Mouse (Mus musculus) embryonic facial prominence, embryonic 14.5 days (tissue): ENCODE results near the gene Txnrd1. TPM values are rescaled to one million over a fixed set of nuclear protein-coding genes. Genes with fewer than 3 reads are reported as not detected.
A peak's percentile ranks its signal among the peaks of the same experiment; 100 is the strongest.

Source experiments
- ATAC-seq: fragments of 200-750 bp; cut with Nextera tagmentation; 2 replicates; pipeline ENCODE4 v1.8.0; 2017; ENCODE audit warnings: low read depth, moderate number of reproducible peaks, moderate TSS enrichment
- DNase-seq: peaks from one replicate; pipeline ENCODE4 v3.0.0-alpha.2; 2015; ENCODE audit warnings: low spot score
- H3K27ac ChIP-seq: fragments of 300-500 bp; sonication (generic); replicated peaks from 2 replicates; pipeline ENCODE4 v1.5.1; 2014; ENCODE audit warnings: low read depth, mild to moderate bottlenecking, low read length, moderate library complexity
- H3K27me3 ChIP-seq: fragments of 300-500 bp; sonication (generic); replicated peaks from 2 replicates; pipeline ENCODE4 v1.6.1; 2014; ENCODE audit warnings: low read length; ENCODE audit not compliant: control insufficient read depth, insufficient read depth
- H3K36me3 ChIP-seq: fragments of 300-500 bp; sonication (generic); 2 replicates; pipeline ENCODE4 v1.6.1; 2014; ENCODE audit warnings: low read length, mixed read lengths; ENCODE audit not compliant: control insufficient read depth, insufficient read depth
- H3K4me1 ChIP-seq: fragments of 300-500 bp; sonication (generic); 2 replicates; pipeline ENCODE4 v1.6.1; 2014; ENCODE audit warnings: antibody characterized with exemption, low read length; ENCODE audit not compliant: control insufficient read depth, insufficient read depth
- H3K4me2 ChIP-seq: fragments of 300-500 bp; sonication (generic); 2 replicates; pipeline ENCODE4 v1.6.1; 2014; ENCODE audit warnings: low read depth, mild to moderate bottlenecking, low read length, moderate library complexity, mixed read lengths
- H3K4me3 ChIP-seq: fragments of 300-500 bp; sonication (generic); 2 replicates; pipeline ENCODE4 v1.5.1; 2014; ENCODE audit warnings: low read depth, mild to moderate bottlenecking, low read length
- H3K9ac ChIP-seq: fragments of 300-500 bp; sonication (generic); 2 replicates; pipeline ENCODE4 v1.6.1; 2014; ENCODE audit warnings: low read depth, mild to moderate bottlenecking, low read length, moderate library complexity, mixed read lengths
- H3K9me3 ChIP-seq: fragments of 300-500 bp; sonication (generic); 2 replicates; pipeline ENCODE4 v1.6.1; 2016; ENCODE audit warnings: low read length; ENCODE audit not compliant: control insufficient read depth
- WGBS: fragments of 180-500 bp; shearing (Covaris S2); extraction: QIAGEN DNeasy Blood & Tissue Kit; methylation state at CpG from one replicate; pipeline ENCODE4 v1.1.7; 2014; 5-methylcytosine and 5-hydroxymethylcytosine counted together
- polyA plus RNA-seq: library from polyadenylated mRNA; unstranded; fragments of >200 nt; fragmentation: Nextera tagmentation; extraction: Ambion mirVana; gene quantifications from 2 replicates; pipeline ENCODE4 v1.2.1, GENCODE M21; 2014

Txnrd1 gene
- polyA plus RNA-seq, 1 experiment from 2014 or later, result 85.0 TPM

DNA sequence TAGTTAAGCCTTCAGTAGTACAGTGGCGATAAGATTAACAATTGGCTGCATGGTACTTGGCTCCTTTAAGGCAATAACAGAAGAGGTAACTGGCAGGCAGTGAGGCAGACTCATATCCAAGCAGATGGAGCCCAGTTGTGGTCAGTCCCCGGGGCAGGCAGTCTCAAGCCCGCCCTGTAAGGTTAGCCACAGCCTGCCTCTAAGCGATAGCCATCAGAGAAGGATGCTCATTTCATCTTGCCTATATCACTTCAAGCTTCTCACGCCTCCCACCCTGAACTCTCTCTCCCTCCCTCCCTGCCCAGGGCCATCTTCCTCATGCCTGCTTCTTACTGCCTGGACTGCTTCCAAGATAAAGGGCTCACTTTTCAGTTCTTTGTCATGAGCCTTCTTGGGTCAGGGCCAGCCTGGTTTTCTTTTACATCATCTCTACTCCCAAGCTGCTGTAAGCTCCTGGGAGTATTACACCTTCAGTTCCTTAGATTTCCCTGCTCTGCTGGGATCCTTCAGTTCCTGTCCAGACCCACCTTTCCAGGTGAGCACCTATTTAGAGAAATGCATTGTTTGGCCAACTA, 29.4 kb downstream of the Txnrd1 start:
- ATAC-seq, result peak; percentile 20; the same call in 1 of the 2 replicates
- Histone ChIP-seq H3K4me1 (peaks cover 18% of the 10 kb centered on the region), H3K9ac (no peak overlapping the region), H3K36me3 (peaks cover 30% of the 10 kb centered on the region), H3K27ac (no peak overlapping the region), H3K27me3 (no peaks in the 10 kb centered on the region), H3K4me2 (no peak overlapping the region), H3K9me3 (no peaks in the 10 kb centered on the region), H3K4me3 (no peak overlapping the region)
- 62% methylated on average over 5 of the region's 5 CpGs for WGBS
- peak; percentile 88 for DNase-seq

DNA sequence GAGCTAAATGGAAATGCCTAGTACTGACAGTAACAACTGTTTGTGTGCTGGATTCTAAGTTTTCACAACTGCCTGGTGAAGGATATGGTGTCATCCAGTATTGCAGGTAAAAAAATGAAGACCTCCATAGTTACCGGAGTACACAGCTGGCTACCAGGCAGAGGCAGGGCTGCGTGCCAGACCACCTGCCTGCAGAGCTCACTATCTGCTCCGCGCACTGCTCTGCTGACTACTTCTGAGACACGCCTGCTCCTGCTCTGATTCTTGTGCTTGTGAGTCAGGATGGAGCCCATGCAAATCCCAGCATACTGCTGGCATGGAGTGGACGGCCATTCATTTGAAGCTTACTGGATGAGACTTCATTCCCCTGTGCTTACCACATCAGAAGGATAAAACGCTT, 30.1 kb downstream of the Txnrd1 start:
- DNase-seq (peak; percentile 68), ATAC-seq (peak; percentile 32)
- 72% methylated on average over 7 of the region's 7 CpGs for WGBS
- Histone ChIP-seq H3K4me1 (peaks cover 16% of the 10 kb centered on the region), H3K4me3 (no peak overlapping the region), H3K9me3 (no peaks in the 10 kb centered on the region), H3K36me3 (peaks cover 30% of the 10 kb centered on the region), H3K9ac (no peak overlapping the region), H3K4me2 (no peak overlapping the region), H3K27ac (no peak overlapping the region), H3K27me3 (no peaks in the 10 kb centered on the region)

DNA sequence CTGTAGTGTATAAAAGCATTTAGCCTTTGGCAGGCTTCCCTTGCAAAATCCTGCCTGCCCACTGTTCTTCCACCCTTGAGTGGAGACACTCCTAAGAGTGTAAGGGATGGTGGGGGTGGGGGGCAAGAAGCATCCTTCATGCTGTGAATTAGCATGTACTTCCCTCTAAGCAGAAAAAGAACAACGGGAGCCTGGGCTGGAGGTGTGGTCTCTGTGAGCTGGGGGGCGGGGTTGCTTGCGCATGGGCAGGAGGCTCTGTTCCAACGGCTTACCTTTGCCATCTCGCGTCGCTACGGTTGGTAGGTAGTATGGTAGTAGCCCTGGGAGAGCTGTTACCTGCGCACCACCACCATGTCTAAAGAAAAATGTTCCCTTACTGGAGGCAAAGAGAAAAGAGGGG, 32.6 kb downstream of the Txnrd1 start, which contains the start of gene Eid3:
TSS of gene Eid3 (plus strand) at position 271 of the 400 bp plus-strand sequence.
- no peak within 1 kb of the TSS for H3K4me3 ChIP-seq
- no peak within 1 kb of the TSS for H3K9ac ChIP-seq
- no peaks in the 10 kb centered on the region for H3K27me3 ChIP-seq
- no peak for DNase-seq
- no peak within 1 kb of the TSS for H3K27ac ChIP-seq
- 65% methylated on average over 9 of the region's 9 CpGs for WGBS
- H3K36me3 ChIP-seq, result peaks cover 43% of the 10 kb centered on the region
- H3K9me3 ChIP-seq, result no peaks in the 10 kb centered on the region
- H3K4me1 ChIP-seq, result peaks cover 11% of the 10 kb centered on the region
- ATAC-seq, result no peak
- no peak within 1 kb of the TSS for H3K4me2 ChIP-seq

DNA sequence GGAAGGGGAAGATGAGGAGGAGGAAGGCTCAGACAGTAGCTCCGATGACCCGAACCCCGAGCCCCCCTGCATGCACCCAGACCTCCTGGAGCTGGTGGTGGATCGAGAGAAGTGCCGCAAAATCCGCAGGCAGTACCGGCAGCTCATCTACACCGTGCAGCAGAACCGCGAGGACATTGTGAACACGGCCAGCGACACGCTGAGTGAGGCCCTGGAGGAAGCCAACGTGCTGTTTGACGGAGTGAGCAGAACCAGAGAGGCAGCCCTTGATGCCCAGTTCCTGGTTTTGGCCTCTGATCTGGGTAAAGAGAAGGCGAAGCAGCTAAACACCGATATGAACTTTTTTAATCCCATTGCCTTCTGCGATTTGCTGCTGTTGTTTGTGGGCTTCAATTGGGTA, 33.1 kb downstream of the Txnrd1 start:
- peaks cover 43% of the 10 kb centered on the region for H3K36me3 ChIP-seq
- DNase-seq (no peak), ATAC-seq (no peak)
- no peaks in the 10 kb centered on the region for H3K27me3 ChIP-seq
- H3K4me2 ChIP-seq, result no peak overlapping the region
- H3K4me1 ChIP-seq, result peaks cover 7% of the 10 kb centered on the region; the same call in 1 of the 2 replicates
- H3K9me3 ChIP-seq, result no peaks in the 10 kb centered on the region
- no peak overlapping the region for H3K4me3 ChIP-seq
- WGBS, result 90% methylated on average over 18 of the region's 18 CpGs
- H3K27ac ChIP-seq, result no peak overlapping the region
- H3K9ac ChIP-seq, result no peak overlapping the region

DNA sequence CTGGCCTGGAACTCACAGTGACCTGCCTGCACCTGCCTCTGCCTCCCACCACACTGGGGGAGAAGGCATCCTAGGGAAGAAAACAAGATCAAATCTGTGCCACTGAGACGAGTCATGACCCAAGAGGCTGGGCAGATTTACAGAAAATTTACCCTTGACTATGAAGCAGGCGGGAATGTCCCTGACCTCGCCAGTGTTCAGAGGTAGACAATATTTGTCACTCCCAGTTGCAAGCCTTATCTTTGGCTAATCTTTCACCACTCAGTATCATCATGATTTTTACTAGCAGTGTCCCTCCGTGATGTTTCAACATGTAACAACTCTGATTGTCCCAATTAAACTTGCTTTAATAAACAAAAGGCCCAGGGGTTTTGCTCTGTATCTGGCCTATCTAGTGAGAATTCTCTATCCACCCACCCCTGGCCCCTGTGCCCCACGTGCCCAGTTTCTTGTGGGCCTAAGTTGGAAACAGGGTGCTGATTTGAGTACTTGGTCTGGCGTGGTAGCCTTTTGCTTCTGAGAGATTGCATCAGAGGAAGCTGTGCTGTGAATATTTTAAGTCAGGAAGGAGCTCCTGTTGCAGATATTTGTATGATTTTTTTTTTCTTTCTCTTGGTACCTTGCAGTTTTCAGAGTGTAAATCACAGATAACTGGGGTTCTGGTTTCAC, 34.8 kb downstream of the Txnrd1 start:
- H3K4me3 ChIP-seq, result no peak overlapping the region
- no peak overlapping the region for H3K4me2 ChIP-seq
- H3K4me1 ChIP-seq, result no peaks in the 10 kb centered on the region; the same call in 1 of the 2 replicates
- H3K9ac ChIP-seq, result no peak overlapping the region
- H3K9me3 ChIP-seq, result no peaks in the 10 kb centered on the region
- ATAC-seq, result no peak
- H3K36me3 ChIP-seq, result peaks cover 40% of the 10 kb centered on the region
- no peak overlapping the region for H3K27ac ChIP-seq
- no peak for DNase-seq
- H3K27me3 ChIP-seq, result no peaks in the 10 kb centered on the region
- 80% methylated on average over 6 of the region's 6 CpGs for WGBS

DNA sequence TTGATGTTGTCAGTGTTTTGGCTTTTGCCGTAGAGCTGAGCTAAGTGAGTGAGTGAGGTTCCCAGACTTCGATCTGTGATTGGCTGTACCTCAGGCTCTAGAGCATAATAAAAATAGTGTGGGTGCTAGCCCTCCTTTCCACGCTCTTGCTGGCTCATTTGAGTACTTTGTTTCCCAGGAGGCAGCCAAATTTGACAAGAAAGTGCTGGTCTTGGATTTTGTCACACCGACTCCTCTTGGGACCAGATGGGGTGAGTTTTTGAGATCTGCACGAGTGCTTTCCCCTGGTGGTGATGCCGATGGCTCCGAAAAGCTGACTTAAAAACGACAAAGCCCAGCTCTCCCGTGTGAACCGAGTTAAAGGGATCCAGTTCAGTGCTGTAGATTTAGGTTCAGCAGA, 41.7 kb downstream of the Txnrd1 start:
- Histone ChIP-seq H3K4me3 (no peak overlapping the region), H3K27me3 (no peaks in the 10 kb centered on the region), H3K4me2 (no peak overlapping the region), H3K36me3 (peaks cover 67% of the 10 kb centered on the region), H3K4me1 (0 out of 2 replicates have a peak, but pooled peaks cover 4% of the 10 kb centered on the region), H3K27ac (no peak overlapping the region), H3K9me3 (no peaks in the 10 kb centered on the region), H3K9ac (no peak overlapping the region)
- DNase-seq (no peak), ATAC-seq (no peak)
- WGBS, result 89% methylated on average over 10 of the region's 10 CpGs

DNA sequence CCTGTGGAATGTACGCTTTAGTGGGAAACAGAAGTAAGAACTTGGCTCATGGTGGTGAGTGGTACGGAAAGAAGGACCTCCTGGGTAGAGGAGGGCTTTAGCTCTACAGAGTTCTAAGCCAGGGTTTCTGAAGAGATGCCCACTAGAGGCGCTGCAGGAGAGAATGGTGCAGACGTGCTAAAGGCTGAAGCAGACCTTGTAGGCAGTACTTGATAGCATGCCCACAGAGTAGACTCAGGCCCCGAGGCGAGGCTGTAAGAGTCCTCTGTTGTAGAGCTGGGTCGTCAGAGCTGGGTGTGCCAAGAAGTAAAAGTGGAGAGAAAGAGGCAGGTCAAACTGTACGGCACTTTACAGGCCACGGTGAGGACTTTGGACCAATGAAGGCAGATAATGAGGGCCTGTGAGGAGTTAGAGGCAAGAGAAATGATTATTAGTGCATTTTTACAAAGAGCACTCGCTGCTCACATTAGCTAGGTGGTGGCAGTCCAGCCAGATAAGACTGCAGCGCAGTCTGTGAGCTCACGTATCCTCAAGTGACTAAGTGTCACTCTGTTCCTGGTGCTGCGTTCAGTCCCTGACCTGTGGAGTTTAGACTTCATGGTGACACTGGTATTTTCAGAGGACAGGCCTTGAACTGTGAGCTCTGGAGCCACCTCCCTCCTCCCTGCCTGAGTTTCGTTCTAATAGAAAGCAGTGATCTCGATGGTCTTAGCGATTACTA, 42.5 kb downstream of the Txnrd1 start:
- H3K36me3 ChIP-seq, result peaks cover 68% of the 10 kb centered on the region
- no peak overlapping the region for H3K4me2 ChIP-seq
- no peaks in the 10 kb centered on the region for H3K27me3 ChIP-seq
- 71% methylated on average over 16 of the region's 16 CpGs for WGBS
- H3K9me3 ChIP-seq, result no peaks in the 10 kb centered on the region
- H3K4me3 ChIP-seq, result no peak overlapping the region
- H3K9ac ChIP-seq, result no peak overlapping the region
- no peak overlapping the region; the same call in 1 of the 2 replicates for H3K27ac ChIP-seq
- ATAC-seq (no peak), DNase-seq (no peak)
- 0 out of 2 replicates have a peak, but pooled peaks cover 4% of the 10 kb centered on the region for H3K4me1 ChIP-seq

DNA sequence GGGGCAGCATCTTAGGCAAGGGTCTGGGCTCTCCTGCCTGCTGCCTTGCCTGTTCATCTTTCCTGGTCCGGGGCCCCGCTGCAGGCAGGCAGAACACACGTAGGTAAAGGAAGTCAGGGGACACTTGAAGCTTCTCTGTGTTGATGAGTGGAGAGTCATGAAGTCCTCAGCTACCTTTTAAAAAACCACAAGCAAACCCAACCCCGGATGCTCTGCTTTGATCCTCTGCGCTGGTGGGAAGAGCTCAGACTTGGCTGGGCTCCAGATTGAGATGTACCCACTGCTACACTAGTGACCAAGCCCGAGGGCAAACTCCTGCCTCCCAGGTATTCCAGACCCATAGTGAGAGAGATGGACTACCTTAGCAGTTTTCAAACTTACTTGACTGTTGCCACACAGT, 53.6 kb downstream of the Txnrd1 start:
- H3K9ac ChIP-seq, result no peak overlapping the region
- DNase-seq (no peak), ATAC-seq (no peak)
- WGBS, result 89% methylated on average over 6 of the region's 6 CpGs
- H3K9me3 ChIP-seq, result no peaks in the 10 kb centered on the region
- H3K27me3 ChIP-seq, result no peaks in the 10 kb centered on the region
- H3K27ac ChIP-seq, result no peak overlapping the region
- H3K4me1 ChIP-seq, result peaks cover 4% of the 10 kb centered on the region; the same call in 1 of the 2 replicates
- H3K4me3 ChIP-seq, result no peak overlapping the region
- no peak overlapping the region for H3K4me2 ChIP-seq
- peaks cover 91% of the 10 kb centered on the region for H3K36me3 ChIP-seq
